Mouse (Mus musculus) cerebellum, postnatal 10 days (tissue): Measurements from ENCODE around the gene Elk3.

Experiments
- DNase-seq, 2 experiments: peaks; one replicate each; pipeline ENCODE4 v3.0.0; 2021; ENCODE audit warnings: mixed read lengths in 2 of 2

Gene Elk3

DNA sequence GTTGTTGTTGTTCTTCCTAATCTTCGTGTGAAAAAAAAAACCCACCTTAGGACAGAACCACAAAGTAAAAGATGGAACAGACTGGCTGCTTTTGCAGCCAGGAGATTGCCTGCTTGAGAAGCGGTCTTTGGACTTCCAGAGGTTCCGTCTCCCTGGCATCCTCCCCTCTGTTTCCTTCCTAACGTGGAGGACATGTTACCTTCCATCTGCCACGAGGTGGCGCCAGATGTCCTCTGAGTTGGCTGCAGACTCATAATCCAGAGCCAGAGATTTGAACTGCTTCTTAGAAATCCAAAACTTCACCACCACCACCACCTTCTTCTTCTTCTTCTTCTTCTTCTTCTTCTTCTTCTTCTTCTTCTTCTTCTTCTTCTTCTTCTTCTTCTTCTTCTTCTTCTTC, 19.1 kb downstream of the Elk3 start:
- DNase-seq = peak; percentile 93 to 94

DNA sequence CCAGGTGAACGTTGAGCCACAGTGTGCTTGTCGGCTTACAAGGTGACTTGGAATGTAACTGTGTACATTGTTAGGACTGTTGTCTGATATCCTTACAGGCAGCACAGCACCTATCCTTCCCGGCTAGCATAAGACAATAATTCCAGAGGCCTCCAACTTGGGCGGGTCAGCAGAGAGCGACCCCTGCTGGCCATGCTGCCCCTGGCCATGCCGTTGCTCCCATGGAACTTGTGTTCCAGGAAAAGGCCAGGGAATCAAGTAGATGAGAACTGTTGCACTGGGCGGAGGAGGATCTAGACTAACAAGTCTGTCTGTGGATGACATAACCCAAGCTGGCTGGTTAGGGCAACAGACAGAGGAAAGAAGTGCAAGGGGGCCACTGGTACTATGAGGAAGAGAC, 19.6 kb downstream of the Elk3 start:
- DNase-seq = peak; percentile 80 to 82

DNA sequence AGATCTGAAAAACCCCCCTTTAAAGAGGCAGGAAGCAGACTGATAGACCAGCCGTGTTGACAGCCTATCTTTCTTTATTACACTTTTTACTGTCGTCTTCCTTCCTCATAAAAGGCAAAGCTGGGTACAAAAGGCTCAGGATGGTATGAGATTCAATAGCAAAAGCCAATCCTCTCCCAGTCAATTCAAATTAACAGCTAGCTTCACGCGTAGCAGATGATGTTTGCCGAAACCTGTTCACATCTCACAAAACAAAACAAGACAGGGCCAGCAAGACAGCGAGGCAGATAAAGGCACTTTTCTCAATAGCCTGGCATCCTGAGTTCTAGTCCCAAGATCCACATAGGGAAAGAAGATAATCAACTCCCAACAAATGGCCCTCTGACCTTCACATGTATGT, 21.5 kb downstream of the Elk3 start:
- DNase-seq = no peak

DNA sequence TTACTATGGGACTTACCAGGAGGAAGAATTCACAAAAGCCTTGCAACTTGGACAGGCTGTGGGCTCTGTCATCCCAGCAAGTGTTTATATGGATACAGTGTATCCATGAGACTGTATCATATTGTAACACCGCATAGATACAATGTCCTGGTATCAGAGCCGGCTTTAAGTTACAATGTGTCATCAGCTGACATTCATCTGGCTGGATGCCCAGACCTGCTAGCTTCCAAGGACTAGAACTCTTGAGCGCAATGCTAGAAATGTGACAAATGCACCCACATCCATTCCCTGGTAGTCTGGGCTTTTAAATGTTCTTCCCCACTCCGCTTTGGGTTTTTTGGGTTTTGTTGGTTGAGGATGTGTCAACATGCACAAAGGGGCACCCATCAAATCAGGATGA, 22.6 kb downstream of the Elk3 start:
- peak; percentile 60 to 67 for DNase-seq

DNA sequence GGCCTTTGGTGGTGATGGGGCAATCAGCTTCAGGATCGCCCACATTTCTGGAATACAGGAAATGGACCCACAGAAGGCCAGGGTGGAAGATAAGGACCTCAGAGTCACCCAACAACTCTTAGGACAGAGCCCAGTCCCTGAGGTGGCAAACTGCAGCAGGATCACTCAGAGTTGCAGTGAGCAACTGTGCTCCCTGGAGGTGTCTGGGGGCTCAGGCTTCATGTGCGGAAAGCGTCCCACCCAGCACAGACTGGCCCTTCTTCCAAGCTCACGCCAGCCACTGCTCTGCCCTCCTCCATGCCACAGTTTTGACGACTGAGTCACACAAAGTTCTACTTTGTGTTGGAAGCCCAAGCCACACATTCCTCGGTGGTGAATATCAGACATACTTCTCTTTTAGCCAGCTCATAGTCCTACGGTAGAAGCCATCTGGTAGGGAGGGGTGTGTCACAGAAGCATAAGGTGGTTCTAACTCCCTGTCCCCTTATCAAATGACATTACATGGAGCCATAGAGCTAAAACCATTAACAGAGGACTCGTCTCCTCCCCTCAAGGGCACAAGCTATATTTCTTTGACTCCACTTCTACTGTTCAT, 23.3 kb downstream of the Elk3 start:
- no peak for DNase-seq

DNA sequence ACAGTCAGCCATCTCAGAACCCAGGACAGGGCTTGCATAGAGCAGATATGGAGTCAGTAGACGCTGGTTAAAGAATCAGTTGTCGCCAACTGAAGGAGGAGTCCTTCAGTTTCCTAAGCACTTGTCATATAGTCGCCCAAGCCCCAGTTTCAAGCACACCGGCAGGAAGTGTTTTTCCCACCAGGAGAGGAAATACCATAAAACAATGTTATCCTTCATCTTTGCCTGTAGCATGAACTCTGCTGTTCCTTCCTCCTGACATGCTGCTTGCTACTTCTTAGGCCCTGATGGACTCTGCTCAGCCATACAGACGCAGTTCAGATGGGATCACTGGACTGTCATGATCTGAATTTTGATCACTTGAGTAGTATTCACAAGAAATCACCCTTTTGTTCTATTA, 25.4 kb downstream of the Elk3 start:
- DNase-seq = no peak

DNA sequence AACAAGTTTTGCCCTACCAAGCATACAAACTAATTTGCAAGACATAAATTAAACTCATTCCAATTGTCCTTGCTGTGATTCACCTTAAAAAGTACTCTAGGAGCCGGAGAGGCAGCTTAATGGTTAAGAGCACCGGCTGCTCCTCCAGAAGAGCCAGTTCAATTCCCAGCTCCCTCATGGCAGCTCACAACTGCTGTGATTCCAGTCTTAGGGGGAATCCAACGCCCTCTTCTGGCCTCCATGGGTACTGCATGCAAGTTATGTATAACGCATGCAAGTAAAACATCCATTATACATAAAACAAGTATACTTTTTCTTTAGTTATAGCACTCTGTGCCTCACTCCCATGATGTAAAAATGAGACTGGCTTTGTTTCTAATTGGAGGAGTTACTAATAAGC, 27.7 kb downstream of the Elk3 start:
- no peak for DNase-seq

DNA sequence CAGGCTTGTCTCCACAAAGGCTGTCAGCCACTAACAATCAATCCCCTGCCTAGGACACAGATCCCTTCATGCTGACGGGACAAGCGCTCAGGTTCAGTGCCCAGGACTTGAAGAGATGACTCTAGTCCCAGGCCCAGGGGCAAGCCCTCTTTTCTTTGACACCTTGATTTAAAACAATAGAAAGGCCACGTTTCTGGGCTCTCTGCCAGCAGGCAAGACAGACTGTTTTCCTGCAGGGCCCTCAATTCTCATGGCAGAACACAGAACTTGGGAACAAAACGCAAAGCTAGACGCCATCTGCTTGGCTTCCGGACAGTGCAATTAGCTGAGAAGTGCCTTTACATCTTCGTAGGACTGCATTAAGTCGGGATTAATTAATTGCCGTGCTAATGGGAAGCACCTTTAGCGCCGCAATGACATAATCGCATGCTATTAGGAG, 28.4 kb downstream of the Elk3 start:
- DNase-seq = peak; percentile 70

DNA sequence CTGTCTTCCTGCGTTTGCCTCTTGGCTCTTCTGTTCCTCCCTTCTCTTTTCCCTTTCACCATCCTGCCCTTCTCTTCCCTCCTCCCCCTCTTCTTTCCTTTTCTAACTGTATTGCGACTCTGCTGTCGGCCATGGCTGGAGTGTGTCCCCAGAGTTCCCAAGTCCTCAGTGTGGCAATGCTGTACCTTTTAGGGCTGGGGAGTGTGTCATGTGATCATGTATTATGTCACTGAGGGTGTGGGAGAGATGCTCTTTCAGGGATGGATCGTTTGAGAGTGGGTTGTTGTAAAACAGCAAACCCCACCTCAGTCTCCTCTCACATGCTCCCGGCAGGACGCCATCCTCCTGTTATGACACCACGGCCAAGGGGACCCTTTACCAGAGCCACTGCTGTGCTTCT, 29.8 kb downstream of the Elk3 start:
- DNase-seq = no peak

DNA sequence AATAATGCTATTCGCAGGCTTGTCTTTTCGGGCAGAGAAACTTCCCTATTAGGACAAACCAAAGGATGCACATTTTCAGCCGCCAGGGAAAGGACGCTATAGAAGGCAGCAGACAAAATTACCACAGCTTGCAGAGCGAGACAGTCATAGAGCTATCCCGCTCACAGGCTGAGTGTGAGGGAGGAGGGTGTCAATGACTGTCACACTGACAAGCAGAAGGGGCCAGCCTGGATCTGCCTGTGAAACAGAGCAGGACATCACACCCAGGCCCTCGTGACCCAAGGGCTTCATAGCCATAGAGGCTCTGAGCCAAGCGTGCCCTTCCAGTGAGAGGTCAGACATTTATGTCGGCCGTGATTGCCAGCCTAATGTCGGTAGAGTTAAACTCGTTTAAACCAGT, 30.3 kb downstream of the Elk3 start:
- peak; percentile 49 to 65 for DNase-seq

DNA sequence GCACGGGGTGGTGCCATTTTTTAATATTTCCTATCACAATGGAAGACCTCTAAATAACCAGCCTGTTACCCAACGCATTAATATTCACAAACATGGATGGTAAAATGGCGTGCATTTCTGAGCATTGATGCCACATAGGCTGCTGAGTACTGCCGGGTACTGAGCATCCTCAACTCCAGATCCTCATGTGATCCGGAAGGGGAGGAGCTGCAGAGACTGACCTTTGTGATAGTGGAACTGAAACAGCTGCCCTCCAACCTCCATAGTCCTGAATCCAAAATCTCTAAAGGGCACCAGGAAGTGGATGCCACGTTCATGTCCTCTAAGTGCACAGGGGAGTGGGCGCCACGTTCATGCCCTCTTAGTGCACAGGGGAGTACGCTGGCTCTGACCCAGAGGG, 31.9 kb downstream of the Elk3 start:
- no peak for DNase-seq

DNA sequence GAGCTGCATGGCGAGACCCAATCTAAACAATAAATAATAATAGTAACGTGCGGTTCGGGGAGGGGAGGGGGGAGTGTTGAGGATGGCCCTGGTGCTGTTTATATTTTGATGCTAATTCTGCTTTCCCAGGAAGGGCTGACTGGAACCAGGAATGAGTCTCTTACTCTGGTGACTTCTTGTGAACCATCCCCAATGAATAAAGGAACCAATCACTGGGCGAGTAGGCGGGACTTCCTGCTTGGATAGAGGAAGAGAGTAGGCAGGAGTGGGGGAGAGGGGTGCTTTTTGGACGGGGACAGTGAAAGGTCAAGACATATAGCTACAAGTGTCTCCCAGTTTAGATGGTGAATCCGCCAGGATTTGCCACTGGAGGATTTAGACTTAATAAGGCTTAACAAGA, 32.6 kb downstream of the Elk3 start:
- no peak for DNase-seq

DNA sequence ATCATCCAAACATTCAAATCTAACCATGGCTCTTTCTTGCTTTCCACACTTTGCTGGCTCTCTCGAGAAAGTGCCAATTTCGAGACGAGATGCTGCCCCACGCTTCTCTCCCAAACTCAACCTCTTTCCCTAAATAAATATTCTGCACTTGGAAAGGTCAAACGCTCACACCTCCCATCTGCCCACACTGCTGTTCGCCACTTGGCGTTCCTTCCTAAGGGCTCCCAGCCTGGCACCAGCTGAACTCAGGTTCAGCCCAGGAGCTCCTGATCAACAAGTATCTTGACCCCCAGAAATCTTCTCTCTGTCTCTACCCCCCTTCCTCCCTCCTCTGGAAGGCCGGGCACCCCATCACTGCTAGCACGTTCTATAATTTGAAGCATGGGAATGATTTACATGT, 34.1 kb downstream of the Elk3 start:
- peak; percentile 80 to 82 for DNase-seq

DNA sequence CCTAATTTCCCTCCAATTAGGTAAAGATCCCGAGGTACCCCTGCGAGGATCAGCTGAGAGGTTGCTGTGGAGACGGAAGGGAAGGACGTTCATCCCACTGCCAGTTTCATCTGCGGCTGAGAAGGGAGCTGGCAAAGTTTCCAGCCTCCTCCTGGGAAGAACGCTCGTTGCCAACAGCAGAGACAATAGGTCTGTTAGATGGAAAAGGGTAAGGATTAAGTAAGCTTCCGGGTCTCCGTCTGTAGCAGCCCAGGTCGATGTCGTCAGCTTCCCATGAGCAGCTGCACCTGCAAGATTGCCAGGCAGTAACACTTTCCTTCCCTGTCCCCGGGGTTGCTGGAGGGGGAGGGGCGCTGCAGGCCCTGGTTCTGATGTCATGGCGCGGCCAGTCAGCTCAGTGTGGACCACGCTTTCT, 34.6 kb downstream of the Elk3 start:
- peak; percentile 97 to 98 for DNase-seq

DNA sequence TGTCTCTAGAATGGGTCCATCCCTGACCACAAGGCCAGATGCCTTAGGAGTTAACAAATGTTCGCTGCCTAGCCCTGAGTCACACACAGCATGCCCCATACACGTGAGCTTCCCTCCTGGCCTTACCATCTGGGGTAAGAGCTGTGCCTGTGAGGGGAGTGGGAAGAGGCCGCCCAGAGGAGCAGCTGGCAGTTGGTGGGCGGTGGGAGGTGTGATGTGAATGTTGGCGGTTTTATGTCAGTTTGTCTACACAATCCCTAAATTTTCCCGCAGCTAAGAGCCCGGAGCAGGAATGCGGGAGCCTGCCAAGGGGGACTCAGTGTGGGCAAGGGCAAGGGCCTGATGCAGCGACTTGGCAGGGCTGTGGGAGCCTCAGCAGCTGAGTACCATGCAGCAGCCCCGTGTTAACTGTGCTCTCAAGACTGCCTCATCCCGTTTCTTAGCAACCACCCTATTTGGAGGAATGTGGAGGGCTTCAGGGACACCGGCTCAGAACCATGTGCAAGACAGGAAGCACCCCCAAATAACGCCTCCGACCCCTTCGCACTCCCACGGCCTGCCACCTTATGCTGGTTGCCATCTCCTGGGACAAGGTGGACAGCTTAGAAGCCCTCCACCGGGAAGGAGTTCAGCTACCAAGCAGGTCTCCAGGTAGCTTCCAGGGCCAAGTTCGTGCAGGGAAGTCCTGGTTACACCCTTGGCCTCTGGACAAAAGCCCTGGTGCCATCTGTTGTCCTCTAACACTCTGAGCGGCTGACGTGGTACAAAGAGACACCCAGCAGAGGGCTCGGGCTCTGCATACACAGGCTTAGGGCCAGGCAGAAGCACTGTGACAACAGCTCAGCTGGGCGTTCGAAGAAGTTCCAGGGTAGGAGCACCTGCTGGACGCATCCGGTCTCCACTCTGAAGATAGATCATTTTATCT, 35.5 kb downstream of the Elk3 start:
- peak; percentile 96 to 97 for DNase-seq

DNA sequence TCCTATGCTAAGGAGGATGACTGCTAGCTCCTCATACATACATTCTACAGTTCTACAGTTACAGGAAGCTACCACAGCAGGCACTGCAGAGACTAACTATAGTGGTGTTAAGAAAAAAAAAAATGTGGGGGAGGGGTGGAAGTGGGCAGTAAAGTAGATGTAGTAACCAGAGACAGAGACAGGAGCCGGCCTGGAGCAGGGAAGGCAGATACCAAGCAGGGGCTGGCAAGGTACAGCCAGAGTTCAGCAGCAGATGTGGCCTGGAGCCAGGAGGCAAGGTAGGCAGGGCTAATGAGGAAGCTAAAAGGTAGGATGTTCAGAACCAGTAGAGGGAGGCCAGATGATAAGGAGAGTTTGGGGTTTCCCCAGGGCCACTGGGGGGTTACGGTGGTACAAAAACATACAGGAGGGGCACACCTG, 36.6 kb downstream of the Elk3 start:
- DNase-seq = peak; percentile 50 to 52

DNA sequence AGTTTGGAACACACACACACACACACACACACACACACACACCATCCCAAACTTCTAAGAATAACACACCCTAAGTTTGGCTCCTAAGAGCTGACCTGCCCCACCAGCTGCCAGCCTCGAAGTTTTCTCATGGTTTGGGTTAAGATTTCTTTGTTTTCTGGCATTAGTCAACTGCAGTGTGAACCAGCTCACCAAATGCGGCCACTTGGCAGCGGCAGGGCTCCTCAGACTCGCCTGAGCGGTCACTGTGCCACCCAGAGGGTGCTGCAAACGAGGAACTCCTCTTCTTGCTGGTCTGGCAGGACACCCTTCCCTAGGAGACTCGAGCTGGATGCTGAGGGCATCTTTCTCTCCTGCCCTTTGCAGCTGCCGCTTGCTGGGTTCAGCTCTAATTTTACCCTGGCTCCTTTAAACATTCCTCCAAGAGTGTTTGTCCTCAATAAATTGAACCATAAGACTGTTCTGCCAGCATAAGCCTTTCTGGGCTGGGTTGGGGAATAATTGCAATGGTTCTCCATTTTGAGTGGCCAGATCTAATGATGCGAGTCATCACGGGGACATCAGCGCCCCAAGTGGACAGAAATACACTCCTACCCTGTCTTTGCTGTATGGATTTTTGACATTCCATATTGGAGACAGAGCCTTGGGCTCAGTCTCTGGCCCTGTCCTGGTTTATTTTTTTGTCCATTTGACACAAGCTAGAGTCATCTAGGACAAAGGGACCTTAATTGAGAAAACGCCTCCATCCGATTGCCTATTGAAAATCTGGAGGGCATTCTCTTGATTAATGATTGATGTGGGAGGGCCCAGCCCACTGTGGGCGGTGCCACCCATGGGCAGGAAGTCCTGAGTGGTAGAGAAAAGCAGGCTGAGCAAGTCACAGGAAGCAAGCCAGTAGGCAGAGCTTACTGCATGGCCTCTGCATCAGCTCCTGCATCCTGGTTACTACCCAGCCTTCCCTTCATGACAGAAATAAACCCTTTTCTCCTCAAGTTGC, 37.7 kb downstream of the Elk3 start:
- peak; percentile 64 to 71 for DNase-seq

DNA sequence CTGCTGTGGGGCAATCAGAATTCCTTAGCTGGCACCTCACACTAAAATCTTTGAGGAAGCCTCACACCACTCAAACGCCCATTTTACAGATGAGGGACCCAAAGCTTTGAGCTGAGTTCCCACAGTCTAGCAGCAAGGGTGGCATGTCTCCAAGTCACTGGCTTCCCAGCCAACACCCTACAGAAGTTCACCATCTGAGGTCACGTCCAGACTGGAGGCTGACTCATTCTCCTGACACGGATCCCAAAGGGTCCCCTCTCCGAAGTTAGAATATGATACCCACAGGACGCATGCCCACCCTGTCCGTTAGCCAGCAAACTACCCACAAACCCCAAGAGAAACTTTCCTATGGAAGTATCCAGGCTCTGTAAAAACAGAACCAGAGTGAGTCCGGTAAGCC, 39.1 kb downstream of the Elk3 start:
- DNase-seq = peak in 1 of 2 experiments; percentile 47

DNA sequence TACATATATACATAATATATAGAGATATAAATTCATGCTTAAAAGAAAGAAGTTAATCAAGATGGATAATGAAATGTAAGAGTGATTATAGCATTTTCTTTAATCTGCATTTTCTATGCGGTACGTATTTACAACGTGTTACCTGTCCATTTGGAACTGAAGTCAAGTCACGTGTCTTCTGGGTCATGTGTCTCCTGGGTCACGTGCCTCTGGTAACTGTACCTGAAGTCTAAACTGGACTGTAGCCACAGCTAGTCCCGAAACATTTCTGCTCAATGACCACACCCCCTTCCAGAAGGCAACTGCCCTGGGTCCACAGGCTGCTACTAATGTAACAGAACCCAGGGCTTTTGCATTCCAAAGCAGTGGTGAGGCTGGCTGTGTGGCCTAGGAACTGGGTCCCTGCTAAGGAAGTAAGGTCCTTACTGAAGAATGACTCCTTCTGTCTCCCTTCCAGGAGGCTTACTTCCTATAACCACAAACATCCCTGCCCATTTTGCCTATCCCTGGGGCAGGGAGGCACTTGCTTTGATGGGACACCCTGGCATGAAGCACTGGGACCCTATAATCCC, 40.0 kb downstream of the Elk3 start:
- no peak for DNase-seq

DNA sequence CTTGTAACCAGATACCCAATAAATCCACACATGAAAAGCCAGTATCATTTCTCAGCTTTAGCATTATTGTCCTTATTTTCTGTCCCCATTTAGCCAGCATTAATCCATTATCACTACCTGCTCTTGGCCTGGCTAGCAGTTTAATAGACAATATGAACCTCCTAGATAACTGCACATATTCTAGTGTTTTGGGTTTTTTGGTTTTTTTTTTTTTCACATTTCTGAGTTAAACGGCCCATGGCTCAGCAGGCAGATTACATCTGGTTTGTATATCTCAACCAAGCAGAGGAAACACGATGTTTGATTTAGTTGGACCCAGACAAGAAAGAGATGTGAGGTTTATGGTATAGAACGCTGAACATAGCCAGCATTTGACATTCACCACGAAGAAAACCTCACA, 41.2 kb downstream of the Elk3 start:
- no peak for DNase-seq

DNA sequence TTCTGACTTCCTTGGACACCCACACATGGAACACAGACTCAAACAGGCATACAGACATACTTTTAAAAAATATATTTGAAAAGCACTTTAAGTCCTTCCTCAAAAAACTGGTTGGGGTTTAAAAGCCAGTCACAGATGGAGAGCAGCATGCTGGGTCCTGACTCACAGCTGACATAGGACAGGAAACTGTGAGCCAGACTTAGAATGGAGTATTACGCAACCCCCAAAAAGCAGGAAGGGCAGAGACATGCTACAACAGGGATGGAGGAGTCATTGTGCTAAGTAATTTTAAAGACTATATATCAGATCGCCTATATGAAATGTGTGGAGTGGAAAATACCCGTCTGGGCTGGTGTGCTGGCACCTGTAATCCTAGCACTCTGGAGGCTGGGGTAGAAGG, 42.6 kb downstream of the Elk3 start:
- DNase-seq = no peak

DNA sequence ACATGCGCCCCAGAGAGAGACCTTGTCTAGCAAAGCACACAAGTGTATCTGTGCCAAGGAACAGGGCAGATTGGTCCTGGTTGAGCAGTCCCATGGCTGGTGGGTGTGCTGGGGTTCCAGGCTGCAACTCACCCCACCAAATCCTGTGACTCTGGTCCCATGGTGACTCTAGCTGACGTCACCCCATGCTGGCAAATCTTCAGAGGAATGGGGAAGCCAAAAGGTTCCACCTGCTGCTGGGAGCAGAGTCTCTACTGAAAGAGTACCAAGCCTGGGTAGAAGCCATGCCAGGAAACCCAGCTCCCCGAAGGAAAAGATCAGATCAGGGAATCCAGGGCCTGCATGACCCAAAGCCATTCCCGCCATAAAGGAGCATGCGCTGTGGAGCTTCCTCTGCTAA, 43.4 kb downstream of the Elk3 start:
- no peak for DNase-seq

DNA sequence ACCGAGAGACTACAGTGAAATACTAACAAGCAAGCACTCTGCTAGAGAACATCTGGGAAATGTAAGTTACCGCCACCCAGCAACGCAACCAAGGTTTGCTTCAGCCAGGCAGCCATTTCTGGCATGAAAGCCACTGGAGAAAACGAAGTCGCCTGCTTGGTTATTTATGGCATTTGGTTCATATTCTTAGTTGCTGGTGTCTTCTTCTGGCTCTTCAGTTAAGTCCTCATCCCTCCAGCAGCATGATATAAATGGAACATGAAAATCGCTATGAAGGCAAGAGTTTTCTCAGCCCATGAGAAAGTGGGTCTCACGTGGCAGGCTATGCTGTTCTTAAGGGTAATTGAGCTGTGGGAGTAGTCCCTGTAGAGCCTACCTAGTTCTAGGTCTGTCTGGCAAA, 44.4 kb downstream of the Elk3 start:
- no peak for DNase-seq
